Mouse (Mus musculus): ENCODE measurements around the gene Eef2.
A peak's percentile ranks its signal among the peaks of the same experiment; 100 is the strongest.

Eef2 gene

GRCm38 (mm10) chr10:81176466-81177271 is at the start of gene Eef2:
Gene Eef2 (plus strand): TSS chr10:81176631.
- DNase-seq (ENCODE audit: low spot score in 2 of 2), result peak; percentile 97 to 98

GRCm38 (mm10) chr10:81134181-81134587 is 42.2 kb upstream of the Eef2 start:
- DNase-seq (ENCODE audit: low spot score in 2 of 2), result peak; percentile 95

GRCm38 (mm10) chr10:81134966-81135681 is 41.3 kb upstream of the Eef2 start, which contains the start of gene Zbtb7a:
Gene Zbtb7a (plus strand): TSS chr10:81135220.
- DNase-seq (ENCODE audit: low spot score in 2 of 2), result peak; percentile 64 to 67

- peak; percentile 82 to 84 for DNase-seq (ENCODE audit: low spot score in 2 of 2)
Measured at GRCm38 (mm10) chr10:81135831-81136705, 40.4 kb upstream of the Eef2 start.

- DNase-seq (ENCODE audit: low spot score in 2 of 2), result peak; percentile 75 to 79
Measured at GRCm38 (mm10) chr10:81136706-81137231, 39.7 kb upstream of the Eef2 start.

- peak; percentile 98 to 99 for DNase-seq (ENCODE audit: low spot score in 2 of 2)
Measured at GRCm38 (mm10) chr10:81137252-81138130, 38.9 kb upstream of the Eef2 start.

GRCm38 (mm10) chr10:81138131-81138782 is 38.2 kb upstream of the Eef2 start:
- peak; percentile 73 to 76 for DNase-seq (ENCODE audit: low spot score in 2 of 2)

- no peak for DNase-seq (ENCODE audit: low spot score in 2 of 2)
Measured at GRCm38 (mm10) chr10:81138821-81139528, 37.5 kb upstream of the Eef2 start.

- no peak for DNase-seq (ENCODE audit: low spot score in 2 of 2)
Measured at GRCm38 (mm10) chr10:81139529-81139846, 36.9 kb upstream of the Eef2 start.

GRCm38 (mm10) chr10:81140005-81140404 is 36.4 kb upstream of the Eef2 start:
- no peak for DNase-seq (ENCODE audit: low spot score in 2 of 2)

- DNase-seq (ENCODE audit: low spot score in 2 of 2), result peak; percentile 39 to 47
Measured at GRCm38 (mm10) chr10:81140717-81141454, 35.5 kb upstream of the Eef2 start.

GRCm38 (mm10) chr10:81141455-81142210 is 34.8 kb upstream of the Eef2 start:
- DNase-seq (ENCODE audit: low spot score in 2 of 2), result no peak

- DNase-seq (ENCODE audit: low spot score in 2 of 2), result no peak
Measured at GRCm38 (mm10) chr10:81142551-81142981, 33.9 kb upstream of the Eef2 start.

GRCm38 (mm10) chr10:81143157-81143633 is 33.2 kb upstream of the Eef2 start:
- no peak for DNase-seq (ENCODE audit: low spot score in 2 of 2)

GRCm38 (mm10) chr10:81143845-81144437 is 32.5 kb upstream of the Eef2 start:
- no peak for DNase-seq (ENCODE audit: low spot score in 2 of 2)

GRCm38 (mm10) chr10:81144667-81145066 is 31.8 kb upstream of the Eef2 start:
- DNase-seq (ENCODE audit: low spot score in 2 of 2), result no peak

- DNase-seq (ENCODE audit: low spot score in 2 of 2), result no peak
Measured at GRCm38 (mm10) chr10:81145307-81145706, 31.1 kb upstream of the Eef2 start.

Data from spleen, postnatal 36 days (tissue).